Comparison of ENCODE assay signal across 26 mouse cellular contexts in the genomic region with DNA sequence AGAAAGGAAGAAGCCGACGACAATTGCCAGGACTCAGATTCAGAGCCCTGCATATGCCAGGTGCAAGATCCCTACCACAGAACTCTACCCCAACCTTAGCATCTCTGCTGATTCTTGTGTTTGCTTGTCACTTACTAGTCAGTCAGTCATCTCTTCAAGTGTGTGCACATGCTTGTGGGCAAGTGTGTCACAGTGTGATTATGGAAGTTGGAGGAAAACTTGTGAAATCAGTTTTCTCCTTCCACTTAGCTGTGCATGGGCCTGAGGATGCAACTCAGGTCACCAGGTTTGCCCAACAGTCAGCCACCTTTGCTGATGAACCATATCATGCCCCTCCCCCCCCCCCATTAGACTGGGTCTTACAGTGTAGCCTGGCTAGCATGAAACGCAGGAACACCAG.
"Had no signal": no experiment of that assay in that cellular context is flagged by ENCODE, and none has a peak within 500 bp of the region (broad histone marks: within the 10 kb centered on the region; RNA-seq: fewer than 3 reads in every experiment).

No protein-coding gene starts in this region.

- ATAC-seq: hindbrain, postnatal 0 days; intestine, embryonic 16.5 days; liver, embryonic 12.5 days had no signal

- H3K9me3 ChIP-seq: heart, embryonic 13.5 days; heart, embryonic 15.5 days; hindbrain, embryonic 13.5 days; hindbrain, embryonic 15.5 days; kidney, embryonic 15.5 days; limb, embryonic 13.5 days; limb, embryonic 15.5 days; liver, embryonic 12.5 days had no signal

- H3K36me3 ChIP-seq: heart, embryonic 15.5 days; hindbrain, embryonic 13.5 days; hindbrain, embryonic 15.5 days; limb, embryonic 15.5 days had no signal

- DNase-seq: gastrocnemius, postnatal 14 days; gastrocnemius, postnatal 36 days; heart, adult 11 months; heart, adult 2 months; heart, postnatal 14 days; heart, postnatal 36 days; kidney, adult 11 months; kidney, adult 2 months; kidney, adult 9 months; kidney, postnatal 14 days; kidney, postnatal 36 days; left cerebral cortex, postnatal 4 days had no signal

- H3K9ac ChIP-seq: heart, embryonic 13.5 days; heart, embryonic 15.5 days; hindbrain, embryonic 13.5 days; hindbrain, embryonic 15.5 days; kidney, embryonic 15.5 days; limb, embryonic 13.5 days; limb, embryonic 15.5 days; liver, embryonic 12.5 days; liver, embryonic 14.5 days had no signal

- H3K4me3 ChIP-seq: heart, adult 2 months; heart, embryonic 13.5 days; heart, embryonic 15.5 days; hindbrain, embryonic 13.5 days; hindbrain, embryonic 15.5 days; kidney, embryonic 15.5 days; left cerebral cortex, adult 2 months; limb, embryonic 13.5 days; limb, embryonic 15.5 days; liver, embryonic 12.5 days had no signal

- H3K27ac ChIP-seq: heart, adult 2 months; heart, embryonic 13.5 days; heart, embryonic 15.5 days; hindbrain, embryonic 13.5 days; hindbrain, embryonic 15.5 days; hindbrain, postnatal 0 days; kidney, embryonic 15.5 days; kidney, postnatal 0 days; left cerebral cortex, adult 2 months; limb, embryonic 13.5 days; limb, embryonic 15.5 days; liver, embryonic 12.5 days; liver, embryonic 14.5 days had no signal

- H3K4me2 ChIP-seq: heart, embryonic 11.5 days; heart, embryonic 13.5 days; heart, embryonic 15.5 days; hindbrain, embryonic 13.5 days; hindbrain, embryonic 15.5 days; kidney, embryonic 15.5 days; limb, embryonic 13.5 days; limb, embryonic 15.5 days; liver, embryonic 12.5 days had no signal

- H3K27me3 ChIP-seq: heart, embryonic 13.5 days; heart, embryonic 15.5 days; hindbrain, embryonic 13.5 days; hindbrain, embryonic 15.5 days; kidney, embryonic 15.5 days; limb, embryonic 13.5 days; limb, embryonic 15.5 days; liver, embryonic 12.5 days had no signal
